In genomic region chr12:72461894-72462530, GRCm38 (mm10) we compare ENCODE assay signal across 8 mouse cellular contexts. TPM values are rescaled to one million over a fixed set of nuclear protein-coding genes. Genes with fewer than 3 reads are reported as not detected.
A peak's percentile ranks its signal among the peaks of the same experiment; 100 is the strongest.
DNase-seq lines count a peak whose midpoint lies in the region; ATAC-seq lines count a peak whose summit lies in the region.

No protein-coding gene starts in this region.

- no peaks in the 10 kb centered on the region for H3K27me3 ChIP-seq in embryonic facial prominence, embryonic 11.5 days (ENCODE audit: control insufficient read depth, insufficient read depth, low read length)

- H3K4me2 ChIP-seq in embryonic facial prominence, embryonic 11.5 days (ENCODE audit: low read depth, low read length): no peak overlapping the region

- no peaks in the 10 kb centered on the region for H3K9me3 ChIP-seq in embryonic facial prominence, embryonic 11.5 days (replicated peaks; ENCODE audit: control insufficient read depth, low read length)

- peak; percentile 60 for DNase-seq in right cerebral cortex, adult 18-20 months
- DNase-seq in right cerebral cortex, postnatal 36 days (ENCODE audit: low spot score in 2 of 2): no peak
- DNase-seq in adrenal gland, postnatal 36 days: peak; percentile 59 to 81
- peak; percentile 85 for DNase-seq in embryonic facial prominence, embryonic 11.5 days (ENCODE audit: low spot score)
- peak; percentile 44 to 75 for DNase-seq in left cerebral cortex, postnatal 14 days (ENCODE audit: low spot score in 2 of 2)
- peak; percentile 11 to 66 for DNase-seq in spleen, postnatal 10 days (ENCODE audit: low spot score in 2 of 2)

- no peaks in the 10 kb centered on the region for H3K4me1 ChIP-seq in embryonic facial prominence, embryonic 11.5 days (ENCODE audit: control insufficient read depth, insufficient read depth, low read length)

- H3K9ac ChIP-seq in embryonic facial prominence, embryonic 11.5 days (replicated peaks; ENCODE audit: low read length): no peak overlapping the region

- intact Hi-C loops in left cerebral cortex, postnatal 14 days (cut with DNase I): loop anchor here (2.0 to 5.0 kb wide), 3 partner anchors 60 to 230 kb away; no protein-coding TSS in a partner anchor

- WGBS in embryonic facial prominence, embryonic 11.5 days: 46% methylated on average over 5 of the region's 5 CpGs

- H3K4me3 ChIP-seq in embryonic facial prominence, embryonic 11.5 days (ENCODE audit: low read depth, low read length): no peak overlapping the region

- no peak for ATAC-seq in embryonic facial prominence, embryonic 11.5 days (replicated peaks; ENCODE audit: insufficient number of reproducible peaks, low FRiP score, low TSS enrichment, low read depth)
- peak; percentile 81 to 87 for ATAC-seq in hematopoietic stem cell, adult 5-6 weeks (replicated peaks in 1 of 2; ENCODE audit: insufficient read depth in 1 of 2, low FRiP score in 2 of 2, low TSS enrichment in 1 of 2, low read depth in 1 of 2, poor library complexity in 2 of 2, severe bottlenecking in 2 of 2)
- ATAC-seq in megakaryocyte progenitor cell, adult 5-6 weeks (replicated peaks; ENCODE audit: poor library complexity): peak; percentile 91

- no peak overlapping the region for H3K27ac ChIP-seq in embryonic facial prominence, embryonic 11.5 days (replicated peaks; ENCODE audit: low read depth, low read length)

- no peaks in the 10 kb centered on the region for H3K36me3 ChIP-seq in embryonic facial prominence, embryonic 11.5 days (replicated peaks; ENCODE audit: control insufficient read depth, insufficient read depth, low read depth, low read length)

RNA-seq across cellular contexts. Expression of gene Lrrc9, which starts 20.3 kb away (rescaled TPM):
- total RNA-seq in adrenal gland, postnatal 36 days (2021): 1 to 10 TPM; 1.1 to 6.3 TPM
- 1.5 and 2.1 TPM in 2 replicates for polyA plus RNA-seq in embryonic facial prominence, embryonic 11.5 days (2014; fragmentation: Nextera tagmentation; extraction: Ambion mirVana)
- 0.74 and 3.9 TPM in 2 replicates for total RNA-seq in hematopoietic stem cell, adult 5-6 weeks (2017)
- 1 to 10 TPM; 1.0 to 1.4 TPM for total RNA-seq in left cerebral cortex, postnatal 14 days (2021)
- 0.56 and 2.7 TPM in 2 replicates for total RNA-seq in megakaryocyte progenitor cell, adult 5-6 weeks (2015)
- total RNA-seq in megakaryocyte progenitor cell, adult 5-6 weeks (2017): 0.42 and 1.1 TPM in 2 replicates

RNA-seq across cellular contexts. Expression of gene Rtn1, which starts 53.2 kb away (rescaled TPM):
- 10 to 100 TPM; 17.5 to 17.7 TPM for total RNA-seq in adrenal gland, postnatal 36 days (2021)
- 79.0 and 110 TPM in 2 replicates for polyA plus RNA-seq in embryonic facial prominence, embryonic 11.5 days (2014; fragmentation: Nextera tagmentation; extraction: Ambion mirVana)
- total RNA-seq in hematopoietic stem cell, adult 5-6 weeks (2017): not detected in 2 replicates
- 1,000 to 10,000 TPM; 1,580 to 1,638 TPM for total RNA-seq in left cerebral cortex, postnatal 14 days (2021)
- 0.02 TPM in 1 of 2 replicates, not detected in the other for total RNA-seq in megakaryocyte progenitor cell, adult 5-6 weeks (2015)
- total RNA-seq in megakaryocyte progenitor cell, adult 5-6 weeks (2017): 0.07 TPM in 1 of 2 replicates, not detected in the other

Comparison
In these comparisons a context has a peak if more than half of its experiments do, and no peak if none do; other contexts are left out.
1. DNase-seq: peak in right cerebral cortex, adult 18-20 months (single experiment), adrenal gland, postnatal 36 days (2 of 2), embryonic facial prominence, embryonic 11.5 days (single experiment), left cerebral cortex, postnatal 14 days (2 of 2) and spleen, postnatal 10 days (2 of 2); none in right cerebral cortex, postnatal 36 days (0 of 2).
2. RNA of gene Rtn1, which starts 53.2 kb away (total RNA-seq): 1,580 to 1,638 TPM in left cerebral cortex, postnatal 14 days; 17.5 to 17.7 TPM in adrenal gland, postnatal 36 days, not detected in hematopoietic stem cell, adult 5-6 weeks and 0.02 to 0.07 TPM in megakaryocyte progenitor cell, adult 5-6 weeks; every median in the first group is over 10 times any median in the second.